Mouse (Mus musculus): ENCODE measurements at regions not wholly inside any gene's neighbourhood (a gene's known extent, or its start where the extent isn't known, plus 50 kb on each side); places are given as distances from the start of the nearest gene placed in this dataset.
A peak's percentile ranks its signal among the peaks of the same experiment; 100 is the strongest.
"Not testable (repeated sequence)": the region's sequence is repeated elsewhere in the genome, so short reads cannot be mapped to it uniquely, and the experiment has no call there.

- no peak overlapping the region for H3K4me2 ChIP-seq (replicated peaks)
- H3K9me3 ChIP-seq: no peaks in the 10 kb centered on the region
- H3K36me3 ChIP-seq: no peaks in the 10 kb centered on the region
- H3K4me1 ChIP-seq: no peaks in the 10 kb centered on the region
- H3K27ac ChIP-seq: no peak overlapping the region
- H3K4me3 ChIP-seq: no peak overlapping the region
- no peak for ATAC-seq (ENCODE audit: low FRiP score, low read depth)
- WGBS: 84% methylated on average over 6 of the region's 6 CpGs
- H3K27me3 ChIP-seq: no peaks in the 10 kb centered on the region
- H3K9ac ChIP-seq: no peak overlapping the region
These were observed 1171.6 kb upstream of the Pcdh20 start for GRCm38 (mm10) chr14:89642836-89643235.

DNA sequence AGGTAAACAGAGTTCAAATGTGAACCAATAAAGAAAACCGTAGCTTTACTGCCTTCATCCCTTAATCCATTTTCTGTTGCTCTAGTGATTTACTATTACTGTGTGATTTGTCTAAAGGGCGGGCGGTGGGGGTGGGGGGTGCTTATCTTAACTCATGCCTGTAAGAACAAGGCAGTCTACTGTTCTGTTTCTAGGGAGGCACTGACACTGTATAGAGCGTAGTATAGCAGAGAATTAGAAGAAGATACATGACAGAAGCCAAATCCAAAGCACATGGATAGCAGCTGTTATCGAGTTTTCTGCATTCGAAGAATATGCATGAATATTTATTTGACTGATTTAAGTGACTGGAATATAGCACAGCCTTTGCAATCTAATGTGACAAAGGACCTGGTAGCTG is 1168.1 kb upstream of the Pcdh20 start:
- no peaks in the 10 kb centered on the region for H3K36me3 ChIP-seq
- no peak overlapping the region for H3K4me3 ChIP-seq
- H3K9me3 ChIP-seq: no peaks in the 10 kb centered on the region
- no peak overlapping the region for H3K4me2 ChIP-seq (replicated peaks)
- H3K9ac ChIP-seq: no peak overlapping the region
- 80% methylated on average over 6 of the region's 6 CpGs for WGBS
- H3K4me1 ChIP-seq: no peaks in the 10 kb centered on the region
- H3K27ac ChIP-seq: no peak overlapping the region
- no peak for ATAC-seq (ENCODE audit: low FRiP score, low read depth)
- no peaks in the 10 kb centered on the region for H3K27me3 ChIP-seq

DNA sequence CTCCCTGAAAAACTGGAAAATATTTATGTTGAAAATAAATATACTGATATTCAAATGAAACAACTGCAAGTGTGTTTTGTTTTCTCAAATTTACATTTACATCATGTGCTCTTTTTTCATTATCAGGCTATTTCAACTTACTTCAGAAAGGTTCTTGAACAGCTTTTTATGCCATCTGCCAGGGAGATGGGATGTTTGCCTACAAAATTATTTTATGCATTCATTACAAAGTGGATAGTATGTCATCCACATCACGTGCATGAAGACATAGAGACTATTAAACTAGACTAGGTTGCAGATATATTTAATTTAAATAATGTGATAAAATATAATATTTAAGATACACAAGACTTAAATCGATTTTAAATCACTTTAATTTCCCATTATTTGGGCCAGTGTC is 1165.5 kb upstream of the Pcdh20 start:
- Histone ChIP-seq H3K9ac (no peak overlapping the region), H3K9me3 (no peaks in the 10 kb centered on the region), H3K36me3 (no peaks in the 10 kb centered on the region), H3K4me3 (no peak overlapping the region), H3K4me2 (replicated peaks) (no peak overlapping the region), H3K4me1 (no peaks in the 10 kb centered on the region), H3K27ac (no peak overlapping the region), H3K27me3 (no peaks in the 10 kb centered on the region)
- WGBS: 56% methylated on average over 2 of the region's 2 CpGs
- no peak for ATAC-seq (ENCODE audit: low FRiP score, low read depth)

DNA sequence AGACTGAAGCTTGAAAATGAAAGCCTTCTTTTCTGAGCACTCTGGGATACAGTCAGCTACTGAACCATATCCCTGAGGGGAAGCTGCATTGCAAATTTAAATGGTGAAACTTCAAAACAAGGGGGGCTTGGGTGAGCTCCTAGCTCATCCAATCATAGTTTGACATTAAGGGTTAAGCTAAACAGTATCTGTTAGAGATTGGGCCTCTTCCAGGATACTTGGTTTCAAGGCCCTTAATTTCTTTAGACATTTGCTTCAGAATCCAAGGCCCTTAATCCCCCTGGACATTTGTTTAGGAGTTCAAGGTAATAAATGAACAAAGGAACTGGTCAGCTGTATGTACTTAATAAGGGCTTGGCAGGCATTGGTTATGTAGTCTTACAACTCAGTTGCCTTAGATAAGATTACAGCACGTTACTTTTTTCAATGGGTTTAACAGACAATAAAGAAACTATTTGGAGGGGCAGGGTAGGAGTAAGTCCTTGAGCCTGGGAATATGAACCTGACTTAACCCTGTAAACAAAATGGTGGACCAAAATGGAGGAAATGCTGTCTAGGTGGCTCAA is 1163.4 kb upstream of the Pcdh20 start:
- no peak overlapping the region for H3K9ac ChIP-seq
- H3K4me2 ChIP-seq (replicated peaks): no peak overlapping the region
- no peak overlapping the region for H3K4me3 ChIP-seq
- no peak overlapping the region for H3K27ac ChIP-seq
- H3K4me1 ChIP-seq: no peaks in the 10 kb centered on the region
- no peaks in the 10 kb centered on the region for H3K36me3 ChIP-seq
- H3K9me3 ChIP-seq: no peaks in the 10 kb centered on the region
- WGBS: 25% methylated on average over 1 of the region's 1 CpGs
- H3K27me3 ChIP-seq: no peaks in the 10 kb centered on the region
- ATAC-seq (ENCODE audit: low FRiP score, low read depth): no peak

GRCm38 (mm10) chr14:89633654-89634053 is 1162.5 kb upstream of the Pcdh20 start:
- no peak for ATAC-seq (ENCODE audit: low FRiP score, low read depth)
- 92% methylated on average over 1 of the region's 1 CpGs for WGBS
- Histone ChIP-seq H3K36me3 (no peaks in the 10 kb centered on the region), H3K4me1 (no peaks in the 10 kb centered on the region), H3K4me3 (no peak overlapping the region), H3K27ac (no peak overlapping the region), H3K27me3 (no peaks in the 10 kb centered on the region), H3K9me3 (no peaks in the 10 kb centered on the region), H3K4me2 (replicated peaks) (no peak overlapping the region), H3K9ac (no peak overlapping the region)

DNA sequence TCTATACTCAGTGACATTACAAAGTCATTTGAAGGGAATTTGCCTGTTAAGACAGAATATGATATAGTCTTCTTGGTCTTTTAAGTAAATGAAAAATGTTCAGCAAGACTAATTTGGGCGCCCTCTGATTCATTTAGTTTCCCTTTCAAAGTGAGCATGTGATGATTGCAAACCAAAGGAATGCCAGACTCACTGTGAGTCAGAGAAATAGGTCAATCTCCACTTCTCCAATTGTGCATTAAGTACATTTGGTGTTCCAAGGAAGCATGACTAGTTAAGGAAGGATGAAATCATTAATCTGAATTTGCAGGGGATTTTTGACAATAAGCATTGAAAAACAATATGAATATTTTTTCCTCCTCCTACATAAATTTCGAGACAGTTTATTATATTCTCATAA is 1139.5 kb upstream of the Pcdh20 start:
- no peaks in the 10 kb centered on the region for H3K4me1 ChIP-seq
- no peaks in the 10 kb centered on the region for H3K36me3 ChIP-seq
- H3K9me3 ChIP-seq: no peaks in the 10 kb centered on the region; the same call in 1 of the 2 replicates
- WGBS: 57% methylated on average over 2 of the region's 2 CpGs
- no peak overlapping the region for H3K27ac ChIP-seq
- no peak overlapping the region for H3K4me2 ChIP-seq (replicated peaks)
- no peaks in the 10 kb centered on the region for H3K27me3 ChIP-seq
- no peak overlapping the region for H3K9ac ChIP-seq
- no peak overlapping the region for H3K4me3 ChIP-seq
- ATAC-seq (ENCODE audit: low FRiP score, low read depth): no peak

GRCm38 (mm10) chr14:89609666-89610448 is 1138.7 kb upstream of the Pcdh20 start:
- ATAC-seq (ENCODE audit: low FRiP score, low read depth): not testable (repeated sequence)
- WGBS: 51% methylated on average over 10 of the region's 10 CpGs

GRCm38 (mm10) chr14:89607550-89607949 is 1136.4 kb upstream of the Pcdh20 start:
- H3K27ac ChIP-seq: no peak overlapping the region
- H3K9ac ChIP-seq: no peak overlapping the region
- no peaks in the 10 kb centered on the region; the same call in 1 of the 2 replicates for H3K9me3 ChIP-seq
- no peak overlapping the region for H3K4me3 ChIP-seq
- no peak overlapping the region for H3K4me2 ChIP-seq (replicated peaks)
- H3K4me1 ChIP-seq: no peaks in the 10 kb centered on the region
- WGBS: 84% methylated on average over 1 of the region's 1 CpGs
- no peak for ATAC-seq (ENCODE audit: low FRiP score, low read depth)
- no peaks in the 10 kb centered on the region for H3K27me3 ChIP-seq
- H3K36me3 ChIP-seq: no peaks in the 10 kb centered on the region

More at GRCm38 (mm10) chr14:89609666-89610448, 1138.7 kb upstream of the Pcdh20 start:
- H3K4me2 ChIP-seq (replicated peaks); H3K27ac ChIP-seq; H3K36me3 ChIP-seq; H3K27me3 ChIP-seq; H3K4me1 ChIP-seq; H3K4me3 ChIP-seq; H3K9me3 ChIP-seq; H3K9ac ChIP-seq: not testable (repeated sequence)

- Histone ChIP-seq H3K27me3 (no peaks in the 10 kb centered on the region), H3K9ac (no peak overlapping the region), H3K4me2 (replicated peaks) (no peak overlapping the region), H3K4me3 (no peak overlapping the region), H3K36me3 (no peaks in the 10 kb centered on the region), H3K27ac (no peak overlapping the region), H3K9me3 (no peaks in the 10 kb centered on the region), H3K4me1 (no peaks in the 10 kb centered on the region)
- ATAC-seq (ENCODE audit: low FRiP score, low read depth): peak; percentile 59
- 33% methylated on average over 1 of the region's 1 CpGs for WGBS
These were observed 1126.6 kb upstream of the Pcdh20 start for GRCm38 (mm10) chr14:89597812-89598211.

DNA sequence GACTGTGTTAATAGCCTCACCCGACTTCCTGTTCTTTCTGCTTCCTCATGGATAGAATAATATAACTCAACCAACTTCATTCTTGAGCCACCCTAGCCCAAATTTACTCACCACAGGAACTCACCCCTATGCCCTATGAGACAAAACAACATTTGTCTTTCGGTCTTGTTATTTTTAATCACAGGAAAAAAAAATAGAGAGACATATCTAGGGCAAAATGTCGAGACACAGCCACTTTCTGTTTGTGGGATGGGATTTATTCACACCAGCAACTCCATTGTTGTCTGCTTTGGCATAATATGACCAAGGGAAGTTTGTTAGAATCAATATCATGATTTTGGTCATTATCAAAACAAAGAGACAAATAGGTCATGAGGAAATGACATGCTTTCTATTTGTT is 1102.4 kb upstream of the Pcdh20 start:
- Histone ChIP-seq H3K4me1 (no peaks in the 10 kb centered on the region), H3K27me3 (no peaks in the 10 kb centered on the region), H3K36me3 (no peaks in the 10 kb centered on the region), H3K27ac (no peak overlapping the region), H3K4me2 (replicated peaks) (no peak overlapping the region), H3K4me3 (no peak overlapping the region), H3K9me3 (no peaks in the 10 kb centered on the region), H3K9ac (no peak overlapping the region)
- ATAC-seq (ENCODE audit: low FRiP score, low read depth): no peak
- 78% methylated on average over 3 of the region's 3 CpGs for WGBS

GRCm38 (mm10) chr14:89571703-89572102 is 1100.5 kb upstream of the Pcdh20 start:
- WGBS: 29% methylated on average over 1 of the region's 1 CpGs
- Histone ChIP-seq H3K27ac (no peak overlapping the region), H3K36me3 (no peaks in the 10 kb centered on the region), H3K9me3 (no peaks in the 10 kb centered on the region), H3K4me1 (no peaks in the 10 kb centered on the region), H3K27me3 (no peaks in the 10 kb centered on the region), H3K4me3 (no peak overlapping the region), H3K4me2 (replicated peaks) (no peak overlapping the region), H3K9ac (no peak overlapping the region)
- ATAC-seq (ENCODE audit: low FRiP score, low read depth): no peak

GRCm38 (mm10) chr14:89559822-89560477 is 1088.8 kb upstream of the Pcdh20 start:
- no peaks in the 10 kb centered on the region for H3K36me3 ChIP-seq
- H3K9ac ChIP-seq: no peak overlapping the region
- peak; percentile 84 for ATAC-seq (ENCODE audit: low FRiP score, low read depth)
- no peaks in the 10 kb centered on the region for H3K9me3 ChIP-seq
- no peaks in the 10 kb centered on the region for H3K27me3 ChIP-seq
- H3K4me2 ChIP-seq (replicated peaks): no peak overlapping the region
- WGBS: 23% methylated on average over 3 of the region's 3 CpGs
- H3K4me1 ChIP-seq: peaks cover 5% of the 10 kb centered on the region; the same call in 1 of the 2 replicates
- H3K27ac ChIP-seq: no peak overlapping the region
- H3K4me3 ChIP-seq: no peak overlapping the region
